Mouse (Mus musculus): ENCODE measurements around the gene Gca. TPM values are rescaled to one million over a fixed set of nuclear protein-coding genes. Genes with fewer than 3 reads are reported as not detected.

Gca gene
- polyA plus RNA-seq (2015; fragmentation: Nextera tagmentation; extraction: Ambion mirVana) = 1.5 and 2.0 TPM in 2 replicates

DNA sequence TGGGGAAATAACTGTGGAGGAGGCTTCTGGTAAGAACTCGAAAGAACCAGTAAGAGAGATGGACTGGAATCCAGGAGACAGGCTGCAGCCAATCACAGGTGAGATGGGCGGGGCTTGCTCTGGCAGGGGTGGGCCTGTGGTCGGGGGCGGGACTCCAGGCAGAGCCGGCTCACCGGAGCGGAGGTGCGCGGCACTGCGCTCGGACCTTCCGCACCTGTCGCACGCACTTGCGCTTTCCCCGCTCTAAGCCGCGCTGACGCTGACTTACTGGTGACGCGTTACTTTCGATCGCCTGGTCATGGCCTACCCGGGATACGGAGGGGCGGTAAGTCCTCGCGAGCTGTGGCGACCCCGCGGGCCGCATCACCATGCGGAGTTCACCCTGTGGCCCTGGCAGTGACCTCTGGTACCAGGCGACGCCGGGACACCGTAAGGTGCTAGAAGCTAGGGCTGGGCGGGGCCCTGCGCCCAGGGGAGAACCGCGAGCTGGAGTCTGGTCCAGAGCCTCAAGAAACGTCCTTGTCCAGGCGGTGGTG lies at the start of gene Gca:
TSS of gene Gca (plus strand) at position 151 of the 536 bp plus-strand sequence.

DNA sequence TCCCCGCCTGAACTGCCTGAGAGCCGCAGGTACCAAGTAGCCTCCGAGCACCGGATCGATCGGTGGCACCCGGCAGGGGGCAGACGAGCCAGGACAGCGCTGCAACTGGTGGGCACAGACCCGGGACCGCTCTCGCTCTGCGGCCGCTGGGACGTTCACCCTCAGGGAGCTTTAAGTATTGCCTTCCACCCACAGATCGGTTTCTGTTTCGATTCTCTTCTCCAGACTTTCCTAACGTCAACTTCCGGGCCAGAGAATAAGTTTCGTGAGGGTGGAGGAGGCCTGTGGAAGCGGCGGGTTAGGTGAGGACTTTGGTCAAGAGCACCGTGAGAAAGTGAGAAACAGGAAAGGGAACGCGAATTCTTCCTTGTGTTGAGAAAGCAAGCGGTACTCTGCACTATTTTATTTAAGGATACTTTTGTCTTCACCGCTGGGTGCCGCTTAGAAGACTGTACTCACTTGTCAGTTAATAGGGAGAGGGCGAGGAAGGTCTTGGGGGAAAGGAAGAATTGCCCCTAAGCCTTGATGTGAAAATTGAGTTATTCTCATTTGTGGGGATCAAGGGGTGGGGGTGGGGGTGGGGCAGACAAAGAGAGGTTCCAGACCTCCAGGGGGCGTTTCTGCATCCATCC lies 18.0 kb upstream of the Gca start, which contains the start of gene Ifih1:
TSS of gene Ifih1 (minus strand) at position 242 of the 632 bp plus-strand sequence.

Other genes with a start within 250 kb of the Gca start
- gene Gcg, start 180.6 kb upstream of the Gca start, polyA plus RNA-seq (2015; fragmentation: Nextera tagmentation; extraction: Ambion mirVana) = 0.25 TPM in 1 of 2 replicates, not detected in the other
- gene Fap, start 90.2 kb upstream of the Gca start, polyA plus RNA-seq (2015; fragmentation: Nextera tagmentation; extraction: Ambion mirVana) = 6.9 and 15.2 TPM in 2 replicates
- gene Ifih1, start 18.0 kb upstream of the Gca start, polyA plus RNA-seq (2015; fragmentation: Nextera tagmentation; extraction: Ambion mirVana) = 7.0 and 8.2 TPM in 2 replicates